Mouse (Mus musculus) naive thymus-derived CD4-positive, alpha-beta T cell, adult 2 months (primary cell): ENCODE data around the gene Timm10.
"Not testable (repeated sequence)": the region's sequence is repeated elsewhere in the genome, so short reads cannot be mapped to it uniquely, and the experiment has no call there.

Experiments
- DNase-seq: peaks from one replicate; pipeline ENCODE4 v3.0.0-alpha.2; 2011; ENCODE audit warnings: low read depth

Gene Timm10

DNA sequence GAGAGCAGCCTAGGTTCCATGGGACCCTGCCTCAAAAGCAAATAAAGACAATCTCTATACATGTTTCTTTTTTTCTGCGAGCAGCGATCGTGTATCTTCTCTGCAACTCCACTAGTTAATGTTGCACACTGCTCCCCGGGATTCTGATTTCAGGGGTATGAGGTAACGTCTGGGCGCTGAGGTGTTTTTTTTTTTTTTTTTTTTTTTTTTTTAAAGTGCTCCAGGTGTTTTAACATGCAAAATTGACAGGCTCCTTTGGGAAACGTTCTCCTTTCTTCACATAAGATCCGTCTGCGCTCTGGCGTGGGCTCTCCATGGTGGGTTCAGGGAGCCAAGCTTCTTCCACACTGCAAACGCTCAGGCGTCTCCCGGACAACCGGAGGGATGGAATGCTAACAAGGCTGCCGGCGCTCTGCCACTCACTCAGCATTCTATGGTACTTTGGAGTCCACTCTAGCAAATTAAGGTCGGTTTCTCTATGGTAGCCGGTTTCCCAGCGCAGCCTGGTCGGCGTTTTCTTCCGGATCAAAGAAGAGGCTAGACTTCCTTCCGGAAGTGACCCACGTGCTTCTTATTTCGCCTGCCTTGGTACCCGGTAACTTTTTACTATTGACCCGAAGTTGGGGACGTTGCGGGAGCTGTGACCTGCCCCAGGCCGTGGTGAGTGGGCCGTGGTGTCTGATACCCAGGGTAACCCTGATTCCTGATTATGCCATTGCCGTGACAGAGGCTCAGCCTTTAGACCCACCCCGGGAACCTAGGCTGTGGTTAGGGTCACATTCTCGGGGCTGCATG lies at the start of gene Timm10:
TSS of gene Timm10 (plus strand) at position 510 of the 795 bp plus-strand sequence.
- DNase-seq: peak; percentile 79

DNA sequence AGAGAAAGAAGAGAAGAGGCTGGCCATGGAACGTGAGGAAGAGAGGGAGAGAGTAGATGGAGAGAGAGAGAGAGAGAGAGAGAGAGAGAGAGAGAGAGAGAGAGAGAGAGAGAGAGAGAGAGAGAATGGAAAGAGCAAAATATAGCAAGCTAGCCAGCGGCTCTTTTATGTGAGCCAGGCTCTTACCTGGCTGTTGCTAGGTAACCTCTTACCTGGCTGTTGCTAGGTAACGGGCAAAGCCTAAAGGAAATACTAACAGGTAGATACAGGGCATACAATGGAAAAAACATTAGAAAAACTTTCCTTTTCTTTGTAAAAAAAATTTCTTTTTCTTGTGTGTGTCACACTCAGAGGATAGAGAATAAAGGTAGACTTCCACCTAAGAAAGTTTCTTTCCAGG lies 49.1 kb upstream of the Timm10 start:
- DNase-seq: no peak

DNA sequence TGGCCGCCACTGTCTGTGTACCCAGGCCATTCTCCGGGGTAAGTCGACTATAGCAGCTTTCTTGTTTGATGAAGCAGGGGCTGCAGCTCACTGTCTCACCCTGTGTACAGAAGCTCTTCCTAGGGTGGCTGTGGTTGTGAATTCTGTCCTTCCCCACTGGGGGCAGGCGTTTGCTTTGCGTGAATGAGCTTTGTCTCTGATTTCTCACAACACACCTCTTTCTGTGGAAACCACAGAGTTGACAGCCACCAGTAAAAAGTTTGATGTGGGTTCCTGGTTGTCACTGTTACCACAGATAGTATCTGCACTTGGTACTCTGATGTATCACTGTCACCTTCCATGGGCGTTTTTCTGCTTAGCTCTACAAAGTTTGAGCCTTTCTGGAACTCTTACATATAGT lies 47.6 kb upstream of the Timm10 start:
- DNase-seq: peak; percentile 89

DNA sequence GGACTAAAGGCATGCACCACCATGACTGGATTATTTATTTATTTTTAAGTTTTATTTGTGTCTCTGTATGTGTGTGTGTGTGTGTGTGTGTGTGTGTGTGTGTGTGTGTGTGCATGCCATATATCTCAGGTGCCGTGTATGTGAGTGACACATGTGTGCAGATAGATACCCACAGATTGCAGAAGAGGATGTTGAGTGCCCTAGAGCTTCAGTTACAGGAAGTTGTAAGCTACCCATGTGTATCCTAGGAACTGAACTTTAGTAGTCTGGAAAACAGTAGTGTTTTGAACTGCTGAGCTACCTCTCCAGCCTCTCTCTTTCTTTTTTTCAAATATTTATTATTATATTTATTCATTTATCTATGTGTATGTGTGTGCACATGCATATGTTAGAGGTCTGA lies 43.5 kb upstream of the Timm10 start:
- no peak for DNase-seq

DNA sequence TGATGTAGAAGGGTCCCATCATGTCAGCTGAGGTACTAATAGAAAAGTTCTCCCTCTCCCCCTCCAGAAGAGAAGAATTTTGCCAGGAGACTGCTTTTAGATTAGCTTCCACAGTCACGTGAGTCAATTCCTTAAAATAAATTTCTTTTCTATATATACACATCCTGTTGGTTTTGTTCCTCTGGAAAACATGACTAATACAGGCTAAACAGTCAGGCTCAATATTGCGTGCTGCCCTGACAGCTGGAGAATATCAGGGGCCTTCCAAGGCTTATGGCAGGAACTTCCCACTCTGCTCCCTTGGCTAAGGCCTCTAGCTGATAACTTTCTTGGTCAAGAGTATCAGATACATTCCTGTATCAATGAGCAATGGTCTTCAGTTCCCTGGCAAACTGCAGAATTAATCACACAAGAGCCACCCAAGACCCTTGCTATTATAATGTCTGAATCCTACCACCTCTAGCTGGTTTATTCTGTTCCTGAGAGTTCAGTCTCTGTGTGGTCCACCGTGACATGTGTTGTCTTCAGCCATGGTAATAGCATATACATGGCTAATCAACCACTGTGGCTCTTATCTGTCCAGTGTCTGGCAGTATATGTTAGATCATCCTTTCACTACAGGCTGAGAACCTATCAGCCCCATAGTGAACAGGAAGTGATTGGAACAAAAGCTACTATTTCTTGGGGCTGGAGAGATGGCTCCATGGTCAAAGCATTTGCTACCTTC lies 42.8 kb upstream of the Timm10 start:
- no peak for DNase-seq

DNA sequence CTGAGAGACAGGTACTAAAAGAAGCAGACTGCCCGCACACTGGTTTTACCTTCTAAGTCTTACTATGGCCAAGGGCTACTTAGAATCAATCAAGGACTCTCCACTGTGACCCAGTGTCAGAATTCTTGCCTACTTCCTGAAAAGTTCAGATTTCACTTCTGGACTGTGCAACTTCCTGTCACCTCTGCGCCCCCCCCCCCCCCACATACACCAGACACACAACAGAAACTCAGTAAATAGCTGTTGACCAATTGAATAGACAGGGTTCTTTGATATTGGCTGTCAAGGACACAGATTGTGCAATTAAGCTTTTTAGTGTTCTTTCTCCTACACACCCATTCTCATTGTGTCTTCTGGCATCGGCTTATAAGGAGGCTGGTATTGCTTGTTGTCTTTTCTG lies 38.5 kb upstream of the Timm10 start:
- DNase-seq: no peak

DNA sequence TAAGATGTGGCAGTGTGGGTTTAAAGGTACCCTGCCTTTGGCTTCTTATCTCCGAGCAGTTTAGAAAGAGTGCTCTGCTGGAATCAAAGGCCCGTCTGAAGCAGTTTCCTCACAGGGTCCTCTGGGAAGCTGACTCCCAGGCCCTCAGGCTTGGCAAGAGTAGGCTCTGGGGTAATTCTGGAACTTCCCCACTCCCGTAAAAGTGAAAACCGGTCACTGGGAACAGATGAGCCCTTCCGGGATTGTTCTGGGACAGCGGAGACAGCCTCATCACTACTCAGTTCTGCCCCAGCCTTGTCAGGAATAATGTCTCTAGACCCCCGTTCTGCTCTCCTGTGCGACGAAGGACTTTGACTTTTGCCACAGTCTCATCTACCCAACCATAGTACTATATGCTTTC lies 36.4 kb upstream of the Timm10 start:
- no peak for DNase-seq

DNA sequence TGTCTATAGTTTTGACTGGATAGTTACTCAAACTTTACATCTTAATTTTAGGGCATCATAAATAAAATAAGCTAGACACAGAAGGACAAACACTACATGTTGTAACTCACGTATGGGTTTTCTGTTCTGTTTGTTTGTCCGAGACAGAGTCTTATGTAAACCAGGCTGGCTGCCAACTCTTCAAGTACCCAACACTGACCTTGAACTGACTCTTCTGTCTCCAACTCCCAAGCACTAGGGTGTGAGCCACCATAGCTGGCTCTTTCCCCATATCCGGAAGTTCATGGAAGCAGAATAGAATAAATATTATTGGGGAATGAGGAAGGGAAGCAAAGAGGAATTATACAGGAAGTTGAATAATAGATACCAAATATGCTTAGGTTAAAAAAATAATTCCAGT lies 34.3 kb upstream of the Timm10 start:
- no peak for DNase-seq

DNA sequence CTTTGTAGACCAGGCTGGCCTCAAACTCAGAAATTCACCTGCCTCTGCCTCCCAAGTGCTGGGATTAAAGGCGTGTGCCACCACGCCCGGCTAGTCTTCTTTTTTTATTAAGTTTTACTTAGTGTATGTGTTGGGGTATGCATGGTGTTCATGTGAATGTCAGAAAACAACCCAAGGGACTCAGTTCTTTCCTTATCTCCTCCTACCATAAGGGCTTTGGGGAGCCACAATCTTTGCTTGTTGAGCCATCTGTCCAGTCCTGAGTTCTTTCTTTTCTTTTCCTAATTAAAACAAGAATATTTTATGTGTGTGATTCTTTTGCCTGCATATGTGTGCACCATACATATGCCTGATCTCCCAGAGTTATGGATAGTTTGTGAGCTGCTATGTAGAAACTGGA lies 33.6 kb upstream of the Timm10 start:
- no peak for DNase-seq

DNA sequence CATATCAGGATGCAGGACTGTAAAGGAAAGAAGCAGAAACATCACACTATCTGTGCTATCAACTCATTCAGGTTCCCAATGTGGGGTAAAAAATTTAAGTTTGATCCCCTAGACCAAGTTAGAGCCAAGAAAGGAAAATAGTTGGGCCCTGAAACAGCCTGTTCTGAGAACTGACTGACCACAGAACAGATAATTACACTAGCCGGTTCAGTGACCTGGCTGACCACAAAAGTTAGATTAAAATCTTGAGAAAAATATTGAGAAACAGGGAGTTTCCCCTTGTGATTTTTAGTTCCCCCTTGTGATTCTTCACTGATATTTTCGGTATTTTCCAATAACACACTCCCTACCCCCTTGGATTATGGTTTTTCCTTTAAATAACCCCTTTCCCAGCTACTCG lies 32.9 kb upstream of the Timm10 start:
- DNase-seq: no peak

DNA sequence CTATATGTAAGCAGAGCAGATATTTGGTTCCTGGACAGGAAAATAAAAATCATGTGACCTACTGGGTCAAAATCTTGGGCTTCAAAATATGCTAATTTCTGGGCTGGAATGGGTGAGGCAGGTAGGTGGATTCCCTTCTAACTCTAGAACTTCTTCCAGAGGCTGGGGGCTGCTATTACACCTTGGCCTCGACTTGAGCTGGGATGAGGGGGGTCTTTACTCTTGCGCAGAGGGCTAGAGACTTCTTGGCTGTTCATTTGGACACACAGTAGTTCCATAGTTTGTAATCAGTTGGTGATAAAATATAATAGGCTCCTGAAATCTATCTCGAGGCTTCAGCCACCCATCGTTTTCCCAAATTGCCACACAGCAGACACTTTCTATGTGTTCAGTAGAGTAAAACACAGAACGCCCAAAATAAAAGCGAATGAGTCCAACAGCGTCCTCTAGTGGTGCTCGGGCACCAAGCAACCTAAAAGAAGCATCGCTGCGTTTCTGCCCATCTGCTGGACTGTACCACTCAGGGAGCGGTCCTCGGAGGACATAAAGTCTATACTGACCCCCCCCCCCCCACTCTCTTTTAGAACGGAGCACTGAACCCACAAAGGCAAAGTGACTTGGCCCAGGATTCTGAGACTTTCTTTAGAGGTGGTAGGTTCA lies 28.8 kb upstream of the Timm10 start:
- DNase-seq: peak; percentile 77

DNA sequence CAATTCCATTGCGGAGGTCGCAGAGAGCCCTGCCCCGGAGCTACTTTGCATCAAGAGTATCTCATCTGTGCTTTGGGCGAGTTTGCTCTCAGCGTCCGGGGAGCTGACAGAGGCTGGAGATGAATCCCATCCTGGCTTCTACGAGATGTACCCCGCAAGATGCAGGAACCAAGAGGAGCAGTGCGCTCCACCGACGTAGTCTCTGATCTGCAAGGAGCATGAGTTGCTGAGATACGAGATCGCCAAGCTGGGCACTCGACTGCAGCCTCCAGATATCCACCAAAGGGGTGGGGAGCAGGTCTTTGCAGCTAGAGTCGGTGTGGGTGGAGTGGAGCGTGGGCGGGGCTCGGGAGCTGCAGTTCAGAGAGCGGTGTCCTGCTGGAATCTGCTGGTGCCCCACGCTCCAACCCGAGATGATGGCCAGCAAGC lies 28.3 kb upstream of the Timm10 start, which contains the start of gene Ube2l6:
TSS of gene Ube2l6 (plus strand) at position 336 of the 429 bp plus-strand sequence.
- peak; percentile 57 for DNase-seq

DNA sequence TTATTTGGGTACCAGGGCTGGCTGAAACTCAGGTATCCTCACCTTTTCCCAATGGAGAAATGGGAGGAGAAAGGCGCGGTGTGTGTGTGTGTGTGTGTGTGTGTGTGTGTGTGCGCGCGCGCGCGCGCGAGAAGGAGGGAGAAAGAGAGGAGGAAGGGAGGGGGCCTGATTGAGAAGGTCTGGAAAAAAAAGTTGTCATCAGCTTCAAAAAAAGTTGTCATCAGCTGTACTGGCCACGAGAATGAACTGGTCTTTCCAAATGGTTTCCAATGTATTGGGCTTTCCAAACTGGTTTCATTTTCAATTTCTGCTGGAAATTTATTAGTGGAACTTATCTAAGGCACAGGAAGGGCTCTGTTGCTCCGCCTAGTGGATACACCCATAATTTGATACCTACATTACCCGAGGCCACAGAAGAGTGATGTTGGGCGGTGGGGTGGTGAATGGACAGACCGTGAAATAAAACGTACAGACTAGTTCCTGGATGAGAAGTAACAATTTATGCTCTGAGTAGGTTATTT lies 27.7 kb upstream of the Timm10 start:
- peak; percentile 81 for DNase-seq

DNA sequence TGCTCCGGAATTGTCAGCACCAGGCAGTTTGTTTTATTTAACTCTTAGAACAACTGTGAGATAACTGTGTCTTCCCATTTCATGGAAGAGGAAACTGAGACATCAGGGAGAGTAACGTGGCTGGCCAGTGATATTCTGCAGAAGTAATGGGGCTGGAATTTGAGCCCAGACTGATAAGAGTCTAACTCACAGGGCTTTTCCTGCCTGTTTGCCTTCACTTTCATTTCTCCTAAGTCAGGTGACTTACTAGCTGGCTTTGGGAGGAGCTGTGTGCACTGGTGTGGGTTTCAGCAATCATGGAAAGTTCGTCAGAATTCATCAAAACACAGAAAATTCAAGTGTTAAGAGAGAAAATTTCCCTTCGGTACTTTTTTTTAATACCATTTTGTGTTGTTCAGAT lies 26.5 kb upstream of the Timm10 start:
- DNase-seq: peak; percentile 19

DNA sequence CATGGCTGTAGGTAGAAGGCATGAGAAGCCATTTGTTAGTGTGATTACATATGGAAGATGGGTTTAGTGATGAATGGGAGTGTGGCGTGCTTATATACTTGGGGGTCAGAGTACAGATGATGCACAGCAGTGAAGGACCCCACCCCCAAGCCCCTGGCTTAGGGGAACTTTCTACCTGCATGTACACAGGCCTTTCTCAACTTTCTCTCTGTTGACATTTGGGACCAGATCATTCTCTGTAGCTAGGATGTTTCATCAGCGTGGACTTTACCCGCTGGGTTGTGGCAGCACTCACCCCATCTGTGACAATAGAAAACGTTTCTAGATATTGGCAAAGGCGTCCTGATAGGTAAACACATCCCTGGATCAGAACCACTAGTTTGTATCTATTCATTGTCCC lies 25.6 kb upstream of the Timm10 start:
- not testable (repeated sequence) for DNase-seq

DNA sequence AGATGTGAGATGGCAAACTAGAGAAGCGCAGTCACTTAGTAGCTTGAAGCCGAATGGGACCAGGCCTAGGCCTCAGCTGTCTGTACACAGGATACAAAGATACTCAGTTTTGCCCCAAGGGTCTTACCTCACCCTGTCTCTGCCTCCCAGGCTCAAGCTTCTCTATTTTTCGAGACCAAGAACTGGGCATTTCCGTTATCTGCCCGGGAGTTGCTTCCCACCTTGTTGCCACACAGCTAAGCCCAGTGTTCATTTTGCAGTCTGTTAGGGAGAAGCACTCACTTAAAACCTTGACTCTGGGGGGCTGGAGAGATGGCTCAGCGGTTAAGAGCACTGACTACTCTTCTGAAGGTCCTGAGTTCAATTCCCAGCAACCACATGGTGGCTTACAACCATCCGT lies 22.8 kb upstream of the Timm10 start:
- no peak for DNase-seq

DNA sequence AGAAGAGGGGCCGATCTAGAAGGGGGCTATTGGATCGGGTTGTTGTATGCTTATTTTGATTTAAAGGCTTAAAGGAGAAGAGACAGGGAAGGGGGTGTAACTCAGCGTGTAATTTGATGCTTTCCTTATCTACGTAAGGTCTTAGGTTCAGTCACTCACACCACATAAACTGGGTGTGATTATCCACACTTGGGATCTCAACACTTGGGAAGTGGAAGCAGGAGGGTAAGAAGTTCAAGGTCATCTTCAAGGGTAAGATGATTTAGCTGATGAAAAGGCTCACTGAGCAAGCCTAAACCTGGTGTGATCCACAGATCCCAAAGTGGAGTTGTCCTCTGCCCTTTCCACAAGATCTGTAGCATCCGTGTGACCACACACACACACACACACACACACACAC lies 20.3 kb upstream of the Timm10 start:
- DNase-seq: no peak

DNA sequence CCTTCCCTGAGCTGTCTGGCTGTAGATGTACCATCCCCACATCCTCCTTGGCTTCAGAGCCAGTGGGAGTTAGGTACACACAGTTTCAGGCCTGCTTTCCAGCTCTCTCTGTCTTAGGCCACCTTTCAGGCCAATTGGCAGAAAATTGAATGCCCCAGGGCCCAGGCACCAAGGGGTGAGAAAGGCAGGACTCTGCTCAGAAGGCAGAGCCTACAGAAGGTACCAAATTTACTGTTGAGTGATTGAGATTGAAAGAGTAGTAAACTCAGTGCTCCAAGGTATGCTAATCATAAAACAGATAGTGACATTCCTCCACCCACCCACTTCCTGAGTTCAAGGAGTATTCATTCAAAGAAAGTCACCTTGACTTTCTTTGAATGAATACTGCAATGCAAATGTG lies 17.5 kb upstream of the Timm10 start:
- no peak for DNase-seq

DNA sequence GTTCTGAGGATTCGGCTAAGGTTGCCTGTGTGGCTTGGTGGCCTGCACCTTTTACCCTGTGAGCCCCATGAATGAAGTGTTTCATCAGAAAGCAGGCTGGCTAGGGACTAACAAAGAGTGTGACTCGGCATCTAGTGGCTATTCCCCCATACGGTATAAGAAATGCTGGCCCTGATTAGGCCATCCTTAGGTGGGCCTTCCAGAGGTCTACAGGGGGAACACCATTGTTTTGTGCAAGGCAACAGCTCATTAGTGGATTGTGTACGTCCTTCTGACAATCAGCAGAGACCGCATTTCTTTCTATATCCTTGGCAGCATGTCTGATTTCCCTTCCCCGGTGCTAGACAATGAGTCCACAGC lies 16.3 kb upstream of the Timm10 start:
- no peak for DNase-seq

DNA sequence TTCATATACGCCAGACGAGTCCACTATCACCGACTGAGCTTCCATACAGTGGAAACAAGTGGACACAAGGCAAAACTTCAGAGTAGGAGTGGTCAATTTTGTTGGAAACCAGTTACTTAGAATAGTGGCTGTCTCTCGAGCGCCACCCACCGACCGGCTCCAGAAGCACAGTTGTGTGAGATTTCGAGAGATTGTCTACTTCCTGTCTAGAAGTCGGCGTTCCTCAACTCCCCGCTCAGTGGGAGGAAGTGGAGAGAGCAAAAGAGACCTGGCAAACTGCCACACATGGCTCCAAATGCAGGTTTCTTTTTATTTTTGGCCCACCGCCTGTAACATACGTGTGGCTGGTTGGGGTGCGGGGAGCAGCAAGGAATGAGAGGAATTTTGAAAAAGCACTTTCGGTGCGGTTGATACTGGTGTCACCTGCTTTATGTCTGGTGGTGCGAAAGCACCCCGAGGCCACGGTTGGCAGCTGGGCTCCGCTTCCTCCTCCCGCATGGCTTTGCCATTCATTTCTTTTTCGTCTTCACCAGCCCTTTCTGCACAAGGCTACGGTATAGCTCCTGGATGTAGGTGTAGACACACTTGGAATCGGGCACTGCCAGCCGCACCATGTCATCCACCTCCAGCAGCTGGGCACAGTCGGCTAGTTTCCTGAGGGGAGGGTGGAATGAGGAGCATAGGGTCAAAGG lies 15.8 kb upstream of the Timm10 start:
- DNase-seq: peak; percentile 88

DNA sequence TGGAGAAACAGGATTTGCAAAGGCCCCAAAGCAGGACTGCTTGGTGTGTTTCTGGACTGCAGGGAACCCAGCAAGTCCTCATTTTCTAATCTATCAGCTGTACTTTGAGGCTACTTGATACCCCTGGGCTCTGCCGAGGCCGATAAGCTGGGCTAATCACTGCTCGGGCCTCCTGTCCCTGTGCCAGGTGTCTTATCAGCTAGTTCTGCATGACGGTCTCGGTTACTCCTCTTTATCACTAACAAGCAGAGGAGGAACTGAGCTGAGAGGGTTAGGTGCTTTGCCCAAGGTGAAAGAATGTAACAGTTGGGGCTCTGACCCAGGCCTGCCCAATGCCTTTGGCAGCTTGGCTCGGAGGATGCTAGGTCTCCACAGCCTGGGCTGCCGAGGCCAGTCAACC lies 14.9 kb upstream of the Timm10 start:
- no peak for DNase-seq

DNA sequence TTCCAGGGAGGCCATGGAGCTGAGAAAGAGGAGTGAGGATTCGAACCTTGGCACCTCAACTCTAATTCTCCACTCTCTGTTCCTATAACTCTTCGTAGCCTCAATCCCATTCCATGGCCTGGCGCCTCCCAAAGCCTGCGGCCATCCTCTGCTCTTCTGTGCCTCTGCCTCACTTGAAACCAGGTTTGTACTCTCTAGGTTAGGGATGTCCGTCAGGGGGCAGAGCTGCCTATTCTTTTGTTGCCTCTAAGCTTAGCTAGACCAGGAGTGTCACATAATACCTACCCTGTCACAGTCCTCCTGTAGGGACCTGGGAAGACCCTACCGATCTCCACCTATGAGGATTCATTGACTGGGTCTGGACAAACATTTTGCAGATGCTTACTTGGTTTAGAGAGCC lies 14.1 kb upstream of the Timm10 start:
- DNase-seq: no peak
